8 mouse cellular contexts compared by ENCODE assay signal in the genomic region with DNA sequence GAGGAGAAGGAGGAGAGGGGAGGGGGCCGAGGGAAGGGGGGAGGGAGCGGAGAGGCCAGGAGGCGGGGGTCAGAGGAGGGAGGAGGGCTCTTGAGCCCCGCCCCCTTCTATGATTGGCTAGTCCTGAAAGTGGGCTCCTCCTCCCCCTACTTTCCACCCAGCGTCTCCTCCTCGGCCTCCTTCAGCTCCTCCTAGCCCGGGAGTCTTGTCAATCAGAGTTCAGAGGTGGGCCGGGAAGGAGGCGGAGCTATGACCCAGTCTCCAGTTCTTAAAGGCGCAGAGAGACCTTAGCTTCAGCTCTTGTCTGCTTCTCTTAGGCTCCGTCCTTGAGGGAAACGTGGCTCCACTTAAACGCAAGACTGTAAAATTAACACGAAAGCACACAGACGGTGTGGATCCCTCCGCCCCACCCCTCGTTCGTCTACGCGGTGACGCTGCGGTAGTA. TPM values are rescaled to one million over a fixed set of nuclear protein-coding genes. Genes with fewer than 3 reads are reported as not detected.
A peak's percentile ranks its signal among the peaks of the same experiment; 100 is the strongest.
DNase-seq lines count a peak whose midpoint lies in the region; ATAC-seq and TF ChIP-seq lines count a peak whose summit lies in the region.

No protein-coding gene starts in this region.

- H3K9me3 ChIP-seq in heart, embryonic 13.5 days, result no peaks in the 10 kb centered on the region
- H3K9me3 ChIP-seq in kidney, postnatal 0 days (replicated peaks; ENCODE audit: low read length), result no peaks in the 10 kb centered on the region

- peak overlapping the region; percentile 71 for H3K4me2 ChIP-seq in heart, embryonic 13.5 days
- H3K4me2 ChIP-seq in kidney, postnatal 0 days (ENCODE audit: low read length), result peak overlapping the region; percentile 61

- TF ChIP-seq POLR2A in liver, adult 2 months (IDR thresholded peaks at IDR 0.05; ENCODE audit: extremely low read depth, insufficient read depth, low read length), result no peak

- H3K9ac ChIP-seq in heart, embryonic 13.5 days, result peak overlapping the region; percentile 98
- H3K9ac ChIP-seq in kidney, postnatal 0 days (ENCODE audit: low read depth, low read length), result peak overlapping the region; percentile 53; the same call in 1 of the 2 replicates
- peak overlapping the region; percentile 76 for H3K9ac ChIP-seq in liver, adult 2 months (ENCODE audit: low read depth, low read length)

- peak; percentile 99 for ATAC-seq in heart, embryonic 13.5 days (ENCODE audit: extremely low read depth, insufficient number of reproducible peaks, low FRiP score, low TSS enrichment)
- ATAC-seq in kidney, postnatal 0 days (replicated peaks; ENCODE audit: low FRiP score, low read depth), result peak; percentile 99
- peak; percentile 100 for ATAC-seq in monocyte, adult 5-6 weeks (replicated peaks; ENCODE audit: insufficient number of reproducible peaks, low FRiP score, low TSS enrichment, poor library complexity, severe bottlenecking)

- TF ChIP-seq CTCF in kidney, postnatal 0 days (IDR thresholded peaks at IDR 0.05; ENCODE audit: low read depth), result 0 out of 2 replicates have a peak, but pooled peaks have one; percentile 23
- TF ChIP-seq CTCF in liver, adult 2 months (IDR thresholded peaks at IDR 0.05; ENCODE audit: low read depth, low read length), result no peak

- H3K4me3 ChIP-seq in heart, embryonic 13.5 days, result peak overlapping the region; percentile 88
- H3K4me3 ChIP-seq in kidney, postnatal 0 days (replicated peaks; ENCODE audit: low read depth, low read length), result peak overlapping the region; percentile 40
- peak overlapping the region; percentile 76 for H3K4me3 ChIP-seq in liver, adult 2 months (ENCODE audit: insufficient read depth, low read depth, low read length)

- no peaks in the 10 kb centered on the region for H3K79me2 ChIP-seq in liver, adult 2 months (ENCODE audit: control insufficient read depth, insufficient read depth, low read length)

- peak; percentile 63 for DNase-seq in CD4-positive, CD25-positive, alpha-beta regulatory T cell, adult 2 months (ENCODE audit: low read depth, low spot score)
- peak; percentile 96 for DNase-seq in c-Kit-positive CD71-negative TER-119-negative erythroid progenitor cells, embryonic 14.5 days (ENCODE audit: low read depth)
- DNase-seq in fibroblast of lung, adult 2 months (ENCODE audit: low read depth), result peak; percentile 99
- DNase-seq in kidney, postnatal 0 days (ENCODE audit: low spot score), result peak; percentile 100
- peak; percentile 98 for DNase-seq in liver, adult 2 months (ENCODE audit: extremely low read depth, low read depth, low spot score)
- peak; percentile 91 to 93 for DNase-seq in spleen, postnatal 36 days (ENCODE audit: low spot score in 2 of 2)

- H3K27ac ChIP-seq in heart, embryonic 13.5 days (replicated peaks), result peak overlapping the region; percentile 81
- H3K27ac ChIP-seq in kidney, postnatal 0 days, result peak overlapping the region; percentile 94
- H3K27ac ChIP-seq in liver, adult 2 months (replicated peaks; ENCODE audit: insufficient read depth, low read depth, low read length), result peak overlapping the region; percentile 78

- H3K36me3 ChIP-seq in heart, embryonic 13.5 days, result no peaks in the 10 kb centered on the region
- no peaks in the 10 kb centered on the region for H3K36me3 ChIP-seq in kidney, postnatal 0 days (ENCODE audit: insufficient read depth, low read length)
- no peaks in the 10 kb centered on the region for H3K36me3 ChIP-seq in liver, adult 2 months (ENCODE audit: control insufficient read depth, insufficient read depth, low read length)

- WGBS in heart, embryonic 13.5 days, result under 1% methylated on average over 22 of the region's 22 CpGs
- 1% methylated on average over 21 of the region's 22 CpGs for WGBS in kidney, postnatal 0 days
- WGBS in liver, adult 2 months, result 1% methylated on average over 22 of the region's 22 CpGs

- H3K27me3 ChIP-seq in heart, embryonic 13.5 days (replicated peaks), result no peaks in the 10 kb centered on the region
- H3K27me3 ChIP-seq in kidney, postnatal 0 days (ENCODE audit: insufficient read depth, low read length), result no peaks in the 10 kb centered on the region
- H3K27me3 ChIP-seq in liver, adult 2 months (ENCODE audit: control insufficient read depth, insufficient read depth, low read length), result no peaks in the 10 kb centered on the region

- peaks cover 14% of the 10 kb centered on the region for H3K4me1 ChIP-seq in heart, embryonic 13.5 days
- no peaks in the 10 kb centered on the region; the same call in 1 of the 2 replicates for H3K4me1 ChIP-seq in kidney, postnatal 0 days (replicated peaks; ENCODE audit: insufficient read depth, low read length)
- H3K4me1 ChIP-seq in liver, adult 2 months (ENCODE audit: control insufficient read depth, insufficient read depth, low read length), result no peaks in the 10 kb centered on the region; the same call in 1 of the 2 replicates

RNA-seq across cellular contexts. Expression of a gene that starts 0.2 kb away (rescaled TPM):
- polyA plus RNA-seq in heart, embryonic 13.5 days (2015; fragmentation: Nextera tagmentation; extraction: Ambion mirVana), result 23.2 and 23.7 TPM in 2 replicates
- polyA plus RNA-seq in kidney, postnatal 0 days (2015; fragmentation: Nextera tagmentation; extraction: Ambion mirVana), result 55.7 and 59.4 TPM in 2 replicates
- total RNA-seq in liver, adult 2 months (2014; rRNA removed), result 6.1 and 8.1 TPM in 2 replicates
- 7.7 and 9.9 TPM in 2 replicates for polyA plus RNA-seq in liver, adult 2 months (2012; rRNA removed)
- total RNA-seq in monocyte, adult 5-6 weeks (2017), result 5.0 to 7.4 TPM (median 5.4 TPM) in 3 replicates

Comparison
In these comparisons a context has a peak if more than half of its experiments do, and no peak if none do; other contexts are left out.
1. Peak in every context shown above with its lines: DNase-seq, ATAC-seq, H3K4me3 ChIP-seq and H3K27ac ChIP-seq.